Mouse (Mus musculus): ENCODE measurements around the gene Arhgef38. TPM values are rescaled to one million over a fixed set of nuclear protein-coding genes. Genes with fewer than 3 reads are reported as not detected.

Arhgef38 gene
- total and polyA plus RNA-seq, 2 experiments from 2014 or later: 0.05 to 2.0 TPM

DNA sequence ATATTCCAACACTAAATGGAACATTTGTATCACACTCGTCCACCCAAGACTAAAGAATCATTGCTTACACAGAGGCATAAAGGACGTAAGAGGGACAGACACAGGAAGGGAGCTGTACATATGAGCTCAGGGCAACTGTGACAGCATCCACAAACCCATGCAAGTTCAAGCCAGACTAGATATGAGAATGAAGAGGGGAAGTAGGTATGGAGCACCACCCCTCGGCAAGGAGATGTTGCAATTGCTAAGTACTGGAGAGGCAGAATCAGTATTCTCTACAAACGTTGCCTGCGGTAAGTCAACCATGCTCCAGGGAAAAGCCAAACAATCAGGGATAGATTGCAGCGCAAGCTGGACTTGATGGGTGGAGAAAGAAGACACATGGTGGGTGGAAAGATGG lies 81.1 kb downstream of the Arhgef38 start:
- WGBS: 81% methylated on average over 6 of the region's 6 CpGs
- H3K27me3 ChIP-seq (ENCODE audit: insufficient read depth, low read length): no peaks in the 10 kb centered on the region
- no peaks in the 10 kb centered on the region for H3K36me3 ChIP-seq (ENCODE audit: insufficient read depth, low read length)
- H3K27ac ChIP-seq: no peak overlapping the region
- ATAC-seq: no peak
- H3K4me1 ChIP-seq (ENCODE audit: insufficient read depth, low read length): no peaks in the 10 kb centered on the region
- TF ChIP-seq CTCF (IDR thresholded peaks at IDR 0.05; ENCODE audit: low read depth): no peak
- H3K9ac ChIP-seq (replicated peaks; ENCODE audit: low read length): no peak overlapping the region
- no peaks in the 10 kb centered on the region for H3K9me3 ChIP-seq (ENCODE audit: low read length)
- no peak overlapping the region for H3K4me3 ChIP-seq (ENCODE audit: low read length)
- no peak overlapping the region for H3K4me2 ChIP-seq (ENCODE audit: low read depth, low read length)
- no peak for DNase-seq (ENCODE audit: low spot score)

DNA sequence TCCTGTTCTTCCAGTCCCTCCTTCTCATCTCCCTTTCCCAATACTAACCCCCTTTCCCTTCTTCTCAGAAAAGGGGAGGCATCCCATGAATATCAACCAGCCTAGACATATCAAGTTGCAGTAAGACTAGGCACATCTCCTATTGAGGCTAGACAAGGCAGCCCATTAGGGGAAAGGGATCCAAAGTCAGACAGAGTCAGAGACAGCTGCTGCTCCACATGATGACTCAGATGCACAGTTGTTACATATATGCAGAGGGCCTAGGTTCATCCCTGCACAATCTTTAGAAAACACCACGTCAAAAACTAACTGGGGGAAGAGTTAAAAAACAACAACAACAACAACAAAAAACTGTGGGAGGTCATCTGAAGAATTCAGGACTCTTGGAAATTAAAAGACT lies 81.9 kb downstream of the Arhgef38 start:
- Histone ChIP-seq H3K9me3 (ENCODE audit: low read length) (no peaks in the 10 kb centered on the region), H3K9ac (replicated peaks; ENCODE audit: low read length) (no peak overlapping the region), H3K4me2 (ENCODE audit: low read depth, low read length) (no peak overlapping the region), H3K27me3 (ENCODE audit: insufficient read depth, low read length) (no peaks in the 10 kb centered on the region), H3K4me1 (ENCODE audit: insufficient read depth, low read length) (no peaks in the 10 kb centered on the region), H3K4me3 (ENCODE audit: low read length) (no peak overlapping the region), H3K36me3 (ENCODE audit: insufficient read depth, low read length) (no peaks in the 10 kb centered on the region), H3K27ac (no peak overlapping the region)
- ATAC-seq: no peak
- TF ChIP-seq CTCF (IDR thresholded peaks at IDR 0.05; ENCODE audit: low read depth): no peak
- WGBS: 73% methylated on average over 1 of the region's 1 CpGs
- no peak for DNase-seq (ENCODE audit: low spot score)

DNA sequence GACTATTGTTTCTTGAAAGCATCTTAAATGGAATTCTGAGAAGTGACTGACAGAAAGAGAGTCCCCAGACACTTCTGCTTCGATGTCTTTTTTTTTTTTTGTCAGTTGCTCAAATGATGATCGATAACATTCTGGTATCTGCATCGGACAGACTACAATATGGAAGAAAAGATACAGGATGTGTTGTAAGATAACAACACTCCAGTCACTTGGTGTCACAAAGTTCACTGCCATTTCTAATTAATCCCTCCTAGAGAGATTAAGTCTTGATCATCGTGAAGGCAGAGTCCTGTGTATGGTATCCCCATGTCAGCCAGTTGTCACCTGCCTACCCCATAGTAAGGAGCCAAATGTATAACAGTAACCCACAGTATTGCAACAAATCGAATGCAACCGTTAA lies 83.1 kb downstream of the Arhgef38 start:
- Histone ChIP-seq H3K4me2 (ENCODE audit: low read depth, low read length) (no peak overlapping the region), H3K27ac (no peak overlapping the region), H3K27me3 (ENCODE audit: insufficient read depth, low read length) (no peaks in the 10 kb centered on the region), H3K9me3 (ENCODE audit: low read length) (no peaks in the 10 kb centered on the region), H3K4me3 (ENCODE audit: low read length) (no peak overlapping the region), H3K36me3 (ENCODE audit: insufficient read depth, low read length) (no peaks in the 10 kb centered on the region), H3K9ac (replicated peaks; ENCODE audit: low read length) (no peak overlapping the region), H3K4me1 (ENCODE audit: insufficient read depth, low read length) (no peaks in the 10 kb centered on the region)
- WGBS: 78% methylated on average over 6 of the region's 6 CpGs
- ATAC-seq (no peak), DNase-seq (ENCODE audit: low spot score) (no peak)
- no peak for TF ChIP-seq CTCF (IDR thresholded peaks at IDR 0.05; ENCODE audit: low read depth)

DNA sequence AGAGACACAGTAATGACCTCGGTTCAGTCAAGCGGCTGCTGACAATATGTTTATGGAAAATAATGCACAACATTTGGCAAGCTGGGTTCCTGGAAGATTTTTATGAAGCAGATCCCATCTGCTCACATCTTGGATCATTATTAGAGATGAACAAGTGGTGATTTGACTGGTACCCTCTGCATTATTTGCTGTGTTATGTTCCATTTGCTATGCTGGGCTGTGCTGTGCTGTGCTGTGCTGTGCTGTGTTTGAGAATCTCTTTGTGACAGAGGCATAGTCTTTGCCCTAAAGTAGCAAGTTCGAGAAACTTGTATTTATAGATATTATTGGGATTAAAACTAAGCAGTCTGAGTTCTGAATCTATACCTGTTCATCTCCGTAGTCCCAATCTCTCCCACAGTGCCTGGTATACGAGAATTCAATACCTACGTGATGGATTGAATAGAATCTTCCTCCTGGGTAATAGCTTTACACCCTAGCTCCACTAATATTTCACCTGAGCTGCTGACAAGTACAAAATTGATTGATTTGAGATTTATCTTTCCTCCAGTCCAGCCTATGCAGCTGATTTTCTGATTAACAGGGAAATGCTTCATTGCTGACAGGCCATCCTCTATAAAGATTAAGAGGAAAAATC lies 90.1 kb downstream of the Arhgef38 start:
- Histone ChIP-seq H3K27ac (no peak overlapping the region), H3K4me2 (ENCODE audit: low read depth, low read length) (no peak overlapping the region), H3K27me3 (ENCODE audit: insufficient read depth, low read length) (no peaks in the 10 kb centered on the region), H3K4me1 (ENCODE audit: insufficient read depth, low read length) (no peaks in the 10 kb centered on the region), H3K4me3 (ENCODE audit: low read length) (no peak overlapping the region), H3K9ac (replicated peaks; ENCODE audit: low read length) (no peak overlapping the region), H3K9me3 (ENCODE audit: low read length) (no peaks in the 10 kb centered on the region), H3K36me3 (ENCODE audit: insufficient read depth, low read length) (no peaks in the 10 kb centered on the region)
- TF ChIP-seq CTCF (IDR thresholded peaks at IDR 0.05; ENCODE audit: low read depth): no peak
- DNase-seq (ENCODE audit: low spot score) (no peak), ATAC-seq (0 out of 2 replicates have a peak, but pooled peaks have one; percentile 45)
- 69% methylated on average over 6 of the region's 6 CpGs for WGBS

DNA sequence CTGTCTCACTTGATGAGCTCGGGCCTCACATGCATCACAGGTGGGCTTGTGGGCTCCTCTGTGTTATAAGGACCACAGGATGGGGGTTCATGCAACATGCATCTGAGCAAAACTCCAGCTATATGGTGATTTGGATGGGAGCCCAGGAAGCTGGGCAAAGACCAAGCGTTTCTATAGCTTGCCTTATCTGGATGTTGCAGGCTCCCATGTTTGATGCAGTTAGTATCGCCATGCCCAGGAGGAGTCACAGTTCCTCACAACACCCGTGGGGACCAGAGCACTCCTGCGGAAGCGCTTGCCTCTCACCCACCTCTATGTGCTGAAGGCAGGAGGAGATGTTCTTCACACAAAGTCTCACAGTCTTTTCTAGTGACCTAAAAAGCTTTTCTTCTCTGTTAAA lies 92.9 kb downstream of the Arhgef38 start:
- H3K27me3 ChIP-seq (ENCODE audit: insufficient read depth, low read length): no peaks in the 10 kb centered on the region
- no peak for ATAC-seq
- no peaks in the 10 kb centered on the region for H3K36me3 ChIP-seq (ENCODE audit: insufficient read depth, low read length)
- no peak for TF ChIP-seq CTCF (IDR thresholded peaks at IDR 0.05; ENCODE audit: low read depth)
- H3K27ac ChIP-seq: no peak overlapping the region
- H3K4me1 ChIP-seq (ENCODE audit: insufficient read depth, low read length): no peaks in the 10 kb centered on the region
- no peaks in the 10 kb centered on the region for H3K9me3 ChIP-seq (ENCODE audit: low read length)
- no peak overlapping the region for H3K9ac ChIP-seq (replicated peaks; ENCODE audit: low read length)
- DNase-seq (ENCODE audit: low spot score): no peak
- H3K4me2 ChIP-seq (ENCODE audit: low read depth, low read length): no peak overlapping the region
- no peak overlapping the region for H3K4me3 ChIP-seq (ENCODE audit: low read length)
- WGBS: 81% methylated on average over 6 of the region's 6 CpGs

DNA sequence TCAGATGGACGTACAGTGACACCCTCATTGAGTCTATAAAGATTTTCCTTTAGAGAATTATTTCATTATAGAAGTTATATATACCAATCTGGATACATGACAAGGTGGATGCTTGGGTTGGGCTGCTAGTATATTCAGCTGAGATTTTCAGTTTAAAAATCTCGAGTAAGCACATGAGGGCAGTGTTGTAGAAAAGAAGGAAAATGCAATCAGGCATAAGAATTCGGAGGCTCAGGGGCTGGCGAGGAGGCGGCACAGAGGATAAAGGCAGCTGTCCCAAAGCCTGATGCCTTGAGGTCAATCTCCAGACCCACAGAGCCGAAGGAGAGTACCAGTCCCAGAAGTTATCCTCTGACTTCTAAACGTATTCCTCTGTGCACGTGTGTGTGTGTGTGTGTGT lies 102.1 kb downstream of the Arhgef38 start:
- H3K9ac ChIP-seq (replicated peaks; ENCODE audit: low read length): no peak overlapping the region
- no peak overlapping the region for H3K4me2 ChIP-seq (ENCODE audit: low read depth, low read length)
- H3K4me3 ChIP-seq (ENCODE audit: low read length): no peak overlapping the region
- ATAC-seq: no peak
- no peaks in the 10 kb centered on the region for H3K9me3 ChIP-seq (ENCODE audit: low read length)
- peak; percentile 38 for DNase-seq (ENCODE audit: low spot score)
- peak; percentile 36 for TF ChIP-seq CTCF (IDR thresholded peaks at IDR 0.05; ENCODE audit: low read depth)
- H3K4me1 ChIP-seq (ENCODE audit: insufficient read depth, low read length): no peaks in the 10 kb centered on the region
- H3K27ac ChIP-seq: no peak overlapping the region
- no peaks in the 10 kb centered on the region for H3K36me3 ChIP-seq (ENCODE audit: insufficient read depth, low read length)
- WGBS: 51% methylated on average over 8 of the region's 8 CpGs
- no peaks in the 10 kb centered on the region for H3K27me3 ChIP-seq (ENCODE audit: insufficient read depth, low read length)

DNA sequence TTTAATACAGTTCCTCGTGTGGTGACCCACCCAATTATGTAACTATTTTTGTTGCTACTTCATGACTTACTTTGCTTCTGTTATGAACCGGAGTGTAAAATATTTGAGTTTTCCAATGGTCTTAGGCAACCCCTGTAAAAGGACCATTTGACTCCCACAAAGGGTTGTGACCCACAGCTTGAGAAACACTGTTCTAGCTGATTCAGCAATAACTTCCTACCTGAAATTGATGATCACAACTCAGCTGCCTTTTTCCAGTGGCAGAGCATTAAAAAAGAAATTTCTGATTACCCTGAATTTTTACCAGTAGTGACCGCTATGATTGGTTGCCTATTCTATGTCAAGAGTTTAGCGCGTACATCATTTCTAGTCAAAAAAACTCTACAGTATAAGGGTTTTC lies 103.4 kb downstream of the Arhgef38 start:
- no peak for TF ChIP-seq CTCF (IDR thresholded peaks at IDR 0.05; ENCODE audit: low read depth)
- DNase-seq (ENCODE audit: low spot score) (no peak), ATAC-seq (no peak)
- no peak overlapping the region for H3K4me2 ChIP-seq (ENCODE audit: low read depth, low read length)
- no peaks in the 10 kb centered on the region for H3K4me1 ChIP-seq (ENCODE audit: insufficient read depth, low read length)
- H3K9ac ChIP-seq (replicated peaks; ENCODE audit: low read length): no peak overlapping the region
- 94% methylated on average over 5 of the region's 5 CpGs for WGBS
- no peaks in the 10 kb centered on the region for H3K9me3 ChIP-seq (ENCODE audit: low read length)
- H3K36me3 ChIP-seq (ENCODE audit: insufficient read depth, low read length): no peaks in the 10 kb centered on the region
- H3K4me3 ChIP-seq (ENCODE audit: low read length): no peak overlapping the region
- H3K27ac ChIP-seq: no peak overlapping the region
- H3K27me3 ChIP-seq (ENCODE audit: insufficient read depth, low read length): no peaks in the 10 kb centered on the region

Data from hindbrain, postnatal 0 days (tissue).